In the genomic region with DNA sequence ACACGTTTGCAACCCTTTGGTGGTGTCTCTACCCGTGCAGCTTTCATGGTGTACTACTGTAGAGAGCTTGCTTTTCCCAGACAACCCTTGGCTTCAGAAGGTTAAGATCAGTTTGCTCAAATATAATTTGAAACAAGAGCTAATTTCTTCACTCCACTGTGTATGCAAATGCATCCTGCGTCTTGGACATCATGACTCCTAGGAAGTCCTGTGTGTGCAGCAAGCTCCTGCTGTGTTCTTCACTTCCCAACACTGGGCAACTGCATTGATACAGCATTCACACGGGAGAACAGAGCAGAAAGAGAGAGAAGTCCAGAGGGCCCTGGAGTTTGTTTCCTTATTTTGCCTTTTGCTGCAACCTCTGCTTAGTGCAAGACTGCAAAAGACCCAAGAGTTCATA, we compare ENCODE assay signal across 34 mouse cellular contexts. TPM values are rescaled to one million over a fixed set of nuclear protein-coding genes. Genes with fewer than 3 reads are reported as not detected.
"Had no signal": no experiment of that assay in that cellular context is flagged by ENCODE, and none has a peak within 500 bp of the region (broad histone marks: within the 10 kb centered on the region; RNA-seq: fewer than 3 reads in every experiment).

No protein-coding gene starts in this region.

- H3K9me3 ChIP-seq: limb, embryonic 10.5 days; limb, embryonic 12.5 days; limb, embryonic 13.5 days; limb, embryonic 15.5 days; liver, embryonic 12.5 days; liver, embryonic 13.5 days; liver, embryonic 15.5 days; lung, embryonic 15.5 days; midbrain, embryonic 10.5 days; midbrain, embryonic 12.5 days; midbrain, embryonic 15.5 days; neural tube, embryonic 12.5 days had no signal

- H3K4me2 ChIP-seq: limb, embryonic 15.5 days; liver, embryonic 11.5 days; liver, embryonic 12.5 days; liver, embryonic 13.5 days; liver, embryonic 15.5 days; lung, embryonic 14.5 days; lung, embryonic 15.5 days; midbrain, embryonic 12.5 days; midbrain, embryonic 15.5 days; neural tube, embryonic 12.5 days had no signal

- H3K4me1 ChIP-seq: liver, embryonic 12.5 days; liver, embryonic 13.5 days; liver, embryonic 15.5 days; lung, embryonic 15.5 days; megakaryocyte, embryonic 14.5 days had no signal

- H3K4me3 ChIP-seq: limb, embryonic 10.5 days; limb, embryonic 12.5 days; limb, embryonic 13.5 days; limb, embryonic 15.5 days; liver, embryonic 12.5 days; liver, embryonic 13.5 days; liver, embryonic 15.5 days; lung, embryonic 15.5 days; megakaryocyte, embryonic 14.5 days; midbrain, embryonic 10.5 days; midbrain, embryonic 12.5 days; midbrain, embryonic 15.5 days; myocyte; neural tube, embryonic 12.5 days had no signal

- ATAC-seq: liver, embryonic 12.5 days; liver, postnatal 0 days; lung, postnatal 0 days; midbrain, embryonic 15.5 days; midbrain, embryonic 16.5 days had no signal

- H3K36me3 ChIP-seq: limb, embryonic 10.5 days; limb, embryonic 12.5 days; limb, embryonic 13.5 days; limb, embryonic 15.5 days; liver, embryonic 12.5 days; liver, embryonic 13.5 days; liver, embryonic 15.5 days; lung, embryonic 15.5 days; midbrain, embryonic 10.5 days; midbrain, embryonic 12.5 days; midbrain, embryonic 15.5 days; neural tube, embryonic 12.5 days had no signal

- H3K9ac ChIP-seq: limb, embryonic 12.5 days; limb, embryonic 13.5 days; limb, embryonic 15.5 days; liver, embryonic 12.5 days; liver, embryonic 13.5 days; liver, embryonic 14.5 days; liver, embryonic 15.5 days; liver, postnatal 0 days; lung, embryonic 14.5 days; lung, embryonic 15.5 days; midbrain, embryonic 12.5 days; midbrain, embryonic 15.5 days; neural tube, embryonic 12.5 days had no signal

- H3K27ac ChIP-seq: limb, embryonic 10.5 days; limb, embryonic 12.5 days; limb, embryonic 13.5 days; limb, embryonic 15.5 days; liver, embryonic 12.5 days; liver, embryonic 13.5 days; liver, embryonic 14.5 days; liver, embryonic 15.5 days; lung, embryonic 15.5 days; macrophage; midbrain, embryonic 10.5 days; midbrain, embryonic 12.5 days; midbrain, embryonic 15.5 days; neural tube, embryonic 12.5 days had no signal

- H3K27me3 ChIP-seq: limb, embryonic 12.5 days; limb, embryonic 13.5 days; limb, embryonic 15.5 days; liver, embryonic 12.5 days; liver, embryonic 13.5 days; liver, embryonic 15.5 days; lung, embryonic 15.5 days; megakaryocyte, embryonic 14.5 days had no signal

- DNase-seq: left cerebral cortex, postnatal 4 days; liver; liver, embryonic 13.5 days; liver, postnatal 0 days; lung, adult 18-20 months; lung, adult 2 months; lung, embryonic 14.5 days; lung, postnatal 10 days; lung, postnatal 14 days; lung, postnatal 36 days; lung, postnatal 4 days; midbrain, embryonic 14.5 days had no signal

RNA-seq across cellular contexts. Expression of gene Cacna2d1, which starts 48.1 kb away (rescaled TPM):
- total RNA-seq: megakaryocyte progenitor cell, adult 5-6 weeks; megakaryocyte, adult 5-6 weeks; megakaryocyte-erythroid progenitor cell, adult 5-6 weeks; monocyte, adult 5-6 weeks had no signal
- polyA plus RNA-seq: macrophage had no signal
